Mouse (Mus musculus): ENCODE data around the gene Chkb.

- no peak for TF ChIP-seq CTCF (IDR thresholded peaks at IDR 0.05; ENCODE audit: control insufficient read depth, insufficient read depth, low read length)
- TF ChIP-seq POLR2A (IDR thresholded peaks at IDR 0.05; ENCODE audit: borderline replicate concordance, control insufficient read depth, low read depth, low read length) = no peak
Observed at GRCm38 (mm10) chr15:89415282-89415681, 14.4 kb downstream of the Chkb start.

All from bone marrow, adult 2 months (tissue).